Mouse (Mus musculus): Measurements from ENCODE around the gene Timm23. TPM values are rescaled to one million over a fixed set of nuclear protein-coding genes. Genes with fewer than 3 reads are reported as not detected.
"Not testable (repeated sequence)": the region's sequence is repeated elsewhere in the genome, so short reads cannot be mapped to it uniquely, and the experiment has no call there.

Gene Timm23
- 122 and 139 TPM in 2 replicates for polyA plus RNA-seq (2012; rRNA removed)

DNA sequence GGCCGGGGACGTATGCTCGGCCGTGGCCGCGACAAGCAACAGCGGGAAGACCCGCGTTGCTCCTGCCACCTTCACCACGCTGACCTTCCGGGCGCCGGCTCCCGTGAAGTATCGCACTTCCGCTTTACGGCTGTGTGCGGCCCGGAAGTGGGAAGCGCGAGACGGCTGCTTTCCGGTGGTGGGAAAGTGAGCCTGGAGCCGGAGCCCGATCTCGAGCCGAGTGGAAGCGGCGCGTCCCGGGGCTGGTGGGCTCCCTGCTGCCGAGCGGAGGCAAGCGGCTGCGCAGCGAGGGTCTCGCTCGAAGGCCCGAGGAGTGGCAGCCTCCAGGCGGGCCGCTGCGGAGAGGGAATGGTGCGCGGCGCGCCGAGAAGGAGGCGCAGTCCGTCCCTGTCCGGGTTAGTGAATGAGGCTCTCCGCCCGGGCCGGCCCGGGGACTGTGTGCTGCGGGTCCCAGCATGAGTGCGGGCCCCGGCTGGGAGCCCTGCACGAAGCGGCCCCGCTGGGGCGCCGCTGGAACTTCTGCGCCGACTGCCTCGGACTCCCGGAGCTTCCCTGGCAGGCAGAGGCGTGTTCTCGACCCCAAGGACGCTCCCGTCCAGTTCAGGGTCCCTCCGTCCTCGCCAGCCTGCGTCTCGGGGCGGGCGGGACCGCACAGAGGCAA, at the start of gene Timm23, which contains the start of gene Parg:
TSS of gene Timm23 (minus strand) at position 108 of the 661 bp plus-strand sequence.
TSS of gene Parg (plus strand) at position 159 of the 661 bp plus-strand sequence.
- DNase-seq (ENCODE audit: low read depth) = peak; percentile 97
- TF ChIP-seq POLR2A (IDR thresholded peaks at IDR 0.05; ENCODE audit: borderline replicate concordance, extremely low read depth, insufficient read depth, insufficient read length, poor library complexity, severe bottlenecking) (peak; percentile 62; the same call in 1 of the 2 replicates), CTCF (IDR thresholded peaks at IDR 0.05; ENCODE audit: borderline replicate concordance, extremely low read depth, insufficient read depth, insufficient read length) (no peak)

DNA sequence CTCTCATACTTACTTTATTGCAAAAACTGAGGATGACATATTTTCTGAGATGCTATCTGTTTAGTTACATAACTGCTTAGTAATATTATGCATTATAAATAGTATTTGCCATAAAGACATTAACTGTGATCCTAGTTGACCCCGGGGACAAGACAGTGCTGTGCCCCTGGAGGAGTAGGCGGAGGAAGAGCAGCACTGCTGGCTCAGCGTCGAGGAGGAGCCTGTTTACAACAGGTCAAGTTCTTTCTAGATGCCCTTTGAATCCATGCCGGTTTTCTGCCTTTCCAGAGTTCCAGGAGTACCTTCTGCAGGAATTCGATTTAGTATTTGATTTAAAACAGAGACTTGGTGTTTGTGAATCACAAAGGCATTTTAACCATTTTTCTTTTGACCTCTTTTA, 47.9 kb upstream of the Timm23 start:
- no peak for DNase-seq (ENCODE audit: low read depth)
- TF ChIP-seq POLR2A (IDR thresholded peaks at IDR 0.05; ENCODE audit: borderline replicate concordance, extremely low read depth, insufficient read depth, insufficient read length, poor library complexity, severe bottlenecking) = no peak
- TF ChIP-seq CTCF (IDR thresholded peaks at IDR 0.05; ENCODE audit: borderline replicate concordance, extremely low read depth, insufficient read depth, insufficient read length) = no peak

DNA sequence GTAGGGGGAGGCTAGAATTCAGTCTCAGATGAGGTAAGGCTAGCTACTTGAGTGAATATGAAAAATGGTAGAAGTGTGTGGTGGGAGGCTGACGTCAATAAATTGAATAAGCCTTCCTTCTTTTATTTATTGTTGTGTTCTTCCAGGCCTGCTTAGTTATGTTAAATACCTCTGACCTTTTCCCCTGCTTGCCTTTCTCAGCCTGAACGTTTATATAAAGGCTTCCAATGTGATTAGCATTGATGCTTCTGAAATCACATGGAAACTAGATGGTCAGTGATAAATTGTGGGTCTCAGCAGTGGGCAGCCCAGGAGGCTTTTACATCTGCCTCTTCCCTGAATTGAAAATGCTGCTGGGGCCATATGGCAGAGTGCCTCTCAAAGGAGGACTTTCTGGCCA, 44.3 kb upstream of the Timm23 start:
- no peak for TF ChIP-seq POLR2A (IDR thresholded peaks at IDR 0.05; ENCODE audit: borderline replicate concordance, extremely low read depth, insufficient read depth, insufficient read length, poor library complexity, severe bottlenecking)
- DNase-seq (ENCODE audit: low read depth) = peak; percentile 12

DNA sequence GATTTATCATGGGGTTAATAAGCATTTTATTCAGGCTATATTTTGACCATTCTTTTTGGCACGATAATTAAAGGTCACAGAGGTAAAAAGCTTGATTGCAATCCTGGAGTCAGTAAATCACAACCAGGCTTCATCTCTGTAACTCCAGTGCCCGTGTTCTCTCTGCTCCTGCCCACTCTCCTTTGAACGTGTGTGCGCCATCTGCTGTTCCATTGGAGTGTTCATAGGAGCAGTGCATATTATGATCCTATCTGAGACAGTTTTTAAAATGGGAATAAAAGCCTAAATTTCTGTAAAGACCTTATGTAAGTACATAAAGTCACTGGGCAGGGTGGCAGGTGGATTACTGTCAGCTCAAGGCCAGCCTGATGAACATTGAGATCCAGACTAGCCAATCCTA, 40.7 kb upstream of the Timm23 start:
- no peak for DNase-seq (ENCODE audit: low read depth)
- TF ChIP-seq CTCF (IDR thresholded peaks at IDR 0.05; ENCODE audit: borderline replicate concordance, extremely low read depth, insufficient read depth, insufficient read length) (peak; percentile 16; the same call in 1 of the 2 replicates), POLR2A (IDR thresholded peaks at IDR 0.05; ENCODE audit: borderline replicate concordance, extremely low read depth, insufficient read depth, insufficient read length, poor library complexity, severe bottlenecking) (no peak)

DNA sequence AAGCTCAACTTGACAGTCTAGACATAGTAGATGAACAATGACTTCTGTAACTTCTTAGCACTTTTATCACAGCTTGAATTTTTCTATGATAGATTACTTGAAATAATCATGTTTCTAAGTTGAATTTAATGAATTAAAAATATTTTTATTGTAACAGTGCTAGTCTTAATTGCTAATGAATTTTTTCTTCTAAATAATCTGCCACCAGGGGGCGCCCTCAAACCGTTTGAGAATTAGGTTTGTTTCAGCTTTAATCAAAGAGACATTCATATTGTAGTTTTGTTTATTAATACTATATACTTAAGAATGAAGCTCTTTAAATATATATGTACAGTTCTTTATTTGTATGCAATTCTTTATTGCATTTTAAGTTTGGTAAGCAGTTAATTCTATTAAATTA, 27.3 kb upstream of the Timm23 start:
- DNase-seq (ENCODE audit: low read depth) = peak; percentile 79
- TF ChIP-seq CTCF (IDR thresholded peaks at IDR 0.05; ENCODE audit: borderline replicate concordance, extremely low read depth, insufficient read depth, insufficient read length) (no peak), POLR2A (IDR thresholded peaks at IDR 0.05; ENCODE audit: borderline replicate concordance, extremely low read depth, insufficient read depth, insufficient read length, poor library complexity, severe bottlenecking) (no peak)

DNA sequence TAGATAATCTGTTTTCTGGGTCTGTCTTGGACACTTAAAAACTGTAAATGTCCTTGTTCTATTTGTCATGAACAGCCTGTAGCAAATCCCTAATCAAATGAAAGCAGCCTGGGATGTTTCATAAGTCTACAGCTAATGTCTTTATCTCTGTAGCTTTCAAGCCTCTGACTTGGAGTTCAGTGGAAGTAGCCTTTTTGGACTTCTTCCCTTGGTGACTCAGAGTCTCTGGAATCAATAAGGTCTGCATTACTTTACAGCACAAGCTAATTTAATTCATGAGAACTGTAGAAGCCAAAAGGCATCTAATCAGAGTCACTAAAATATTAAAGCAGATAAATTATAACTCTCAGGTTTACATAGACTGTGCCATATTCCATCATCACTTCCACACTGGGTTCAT, 24.9 kb upstream of the Timm23 start:
- TF ChIP-seq POLR2A (IDR thresholded peaks at IDR 0.05; ENCODE audit: borderline replicate concordance, extremely low read depth, insufficient read depth, insufficient read length, poor library complexity, severe bottlenecking) (no peak), CTCF (IDR thresholded peaks at IDR 0.05; ENCODE audit: borderline replicate concordance, extremely low read depth, insufficient read depth, insufficient read length) (no peak)

DNA sequence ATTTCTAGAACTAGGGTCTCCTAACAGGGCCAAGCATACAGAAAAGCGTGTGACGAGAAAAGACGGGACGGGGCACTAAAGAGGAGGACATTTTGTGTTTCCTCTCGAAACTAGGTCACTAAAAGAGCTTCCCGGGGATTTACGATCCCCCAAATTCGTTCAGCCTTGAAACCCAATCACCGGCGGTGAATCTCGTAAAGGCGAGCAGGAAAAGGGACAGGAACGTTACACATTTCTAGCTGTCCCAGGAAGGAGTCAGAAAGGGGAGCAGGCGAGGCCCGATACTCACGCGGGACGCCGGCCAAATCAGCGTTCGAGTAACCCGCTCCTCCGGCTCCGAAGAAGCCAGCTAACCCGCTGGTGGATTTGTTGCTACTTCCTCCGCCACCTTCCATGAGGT, 344 bp downstream of the Timm23 start:
- TF ChIP-seq POLR2A (IDR thresholded peaks at IDR 0.05; ENCODE audit: borderline replicate concordance, extremely low read depth, insufficient read depth, insufficient read length, poor library complexity, severe bottlenecking) (no peak), CTCF (IDR thresholded peaks at IDR 0.05; ENCODE audit: borderline replicate concordance, extremely low read depth, insufficient read depth, insufficient read length) (no peak)
- peak; percentile 27 for DNase-seq (ENCODE audit: low read depth)

More for the DNA sequence above, 24.9 kb upstream of the Timm23 start:
- no peak for DNase-seq (ENCODE audit: low read depth)

DNA sequence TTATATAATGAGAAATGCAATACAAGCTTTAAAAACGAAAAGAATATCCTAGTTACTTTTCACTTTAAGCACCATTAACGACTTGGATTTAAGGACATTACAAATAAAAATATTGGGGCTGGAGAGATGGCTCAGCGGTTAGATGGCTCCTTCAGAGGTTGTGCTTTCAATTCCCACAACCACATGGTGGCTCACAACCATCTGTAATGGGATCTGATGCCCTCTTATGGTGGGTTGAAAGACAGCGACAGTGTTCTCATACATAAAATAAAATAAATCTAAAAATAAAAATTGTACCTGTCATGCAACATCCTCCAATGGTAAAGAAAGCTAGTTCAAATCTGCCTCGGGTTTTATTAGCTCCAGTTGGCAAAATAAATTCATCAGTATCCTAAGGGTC, 8.1 kb downstream of the Timm23 start:
- DNase-seq (ENCODE audit: low read depth) = not testable (repeated sequence)

DNA sequence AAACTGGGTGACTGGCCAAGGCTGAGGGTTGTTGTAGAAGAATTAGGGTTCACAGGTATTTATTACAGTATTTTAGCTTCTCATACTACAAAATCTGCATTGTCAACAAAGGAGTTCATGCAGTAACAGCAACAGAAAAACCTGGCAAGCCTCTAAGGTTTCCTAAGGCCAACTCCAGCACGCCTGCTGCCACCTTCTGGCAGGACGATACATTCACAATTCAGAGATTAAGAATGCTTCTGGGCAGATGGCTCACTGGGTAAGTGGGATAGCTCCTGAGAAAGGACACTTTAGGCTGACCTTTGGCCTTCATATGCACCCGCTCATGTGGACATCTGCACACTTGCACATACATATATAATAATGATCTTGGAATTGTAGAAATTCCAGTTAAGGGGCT, 9.3 kb downstream of the Timm23 start:
- no peak for TF ChIP-seq POLR2A (IDR thresholded peaks at IDR 0.05; ENCODE audit: borderline replicate concordance, extremely low read depth, insufficient read depth, insufficient read length, poor library complexity, severe bottlenecking)
- TF ChIP-seq CTCF (IDR thresholded peaks at IDR 0.05; ENCODE audit: borderline replicate concordance, extremely low read depth, insufficient read depth, insufficient read length) = peak; percentile 71
- peak; percentile 74 for DNase-seq (ENCODE audit: low read depth)

DNA sequence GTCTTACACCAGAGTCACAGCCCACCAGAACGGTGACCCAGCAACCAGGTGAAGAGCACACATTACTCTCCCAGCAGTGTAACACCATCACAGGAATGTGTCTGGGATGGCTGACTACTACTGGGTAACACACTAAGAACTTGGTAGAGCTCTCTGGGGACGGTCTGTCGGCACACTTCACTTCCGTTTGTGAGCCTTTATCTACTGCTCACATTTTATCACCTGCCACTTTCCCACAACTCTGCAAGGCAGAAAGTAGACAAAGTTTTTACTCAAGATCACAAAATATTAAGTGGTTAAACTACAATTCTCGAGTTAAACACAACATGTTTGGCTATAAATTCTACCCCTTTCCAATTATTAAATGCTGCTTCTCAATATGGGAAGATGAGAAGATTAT, 9.8 kb downstream of the Timm23 start:
- TF ChIP-seq CTCF (IDR thresholded peaks at IDR 0.05; ENCODE audit: borderline replicate concordance, extremely low read depth, insufficient read depth, insufficient read length) (no peak), POLR2A (IDR thresholded peaks at IDR 0.05; ENCODE audit: borderline replicate concordance, extremely low read depth, insufficient read depth, insufficient read length, poor library complexity, severe bottlenecking) (no peak)
- no peak for DNase-seq (ENCODE audit: low read depth)

DNA sequence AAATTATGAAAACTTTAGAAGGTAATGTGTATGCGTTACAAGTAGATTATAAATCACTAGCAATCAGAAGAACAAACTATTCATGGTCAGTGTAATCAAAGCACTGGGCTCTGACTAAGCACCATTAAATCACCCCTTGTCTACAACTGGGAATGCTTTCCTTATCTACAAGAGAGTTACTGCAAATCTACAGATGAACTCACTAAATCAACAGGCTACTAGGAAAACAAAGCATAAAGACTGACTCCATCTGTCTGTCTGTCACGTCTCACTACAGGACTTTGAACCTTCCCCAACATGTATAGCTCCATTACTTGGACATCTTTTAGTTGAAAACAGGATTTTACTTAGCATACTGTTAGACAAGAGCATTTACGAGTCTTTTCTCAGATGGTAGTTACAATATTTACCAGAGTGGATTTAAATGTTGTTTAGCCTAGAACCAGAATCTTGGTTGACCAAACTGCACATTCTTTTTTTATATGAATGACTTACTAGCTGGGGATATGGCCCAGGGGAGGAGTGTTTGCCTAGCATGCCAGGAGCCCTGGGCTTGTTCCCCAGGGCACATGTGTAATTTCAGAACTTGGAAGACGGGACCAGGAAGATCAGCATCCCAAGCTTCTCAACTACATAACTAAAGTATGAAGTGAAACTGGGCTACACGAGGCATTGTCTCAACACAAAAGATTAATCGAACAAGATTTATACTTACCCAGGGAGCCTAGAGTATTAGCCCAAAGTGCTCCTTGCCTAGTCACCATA, 10.9 kb downstream of the Timm23 start:
- DNase-seq (ENCODE audit: low read depth) = no peak
- no peak for TF ChIP-seq POLR2A (IDR thresholded peaks at IDR 0.05; ENCODE audit: borderline replicate concordance, extremely low read depth, insufficient read depth, insufficient read length, poor library complexity, severe bottlenecking)
- no peak for TF ChIP-seq CTCF (IDR thresholded peaks at IDR 0.05; ENCODE audit: borderline replicate concordance, extremely low read depth, insufficient read depth, insufficient read length)

DNA sequence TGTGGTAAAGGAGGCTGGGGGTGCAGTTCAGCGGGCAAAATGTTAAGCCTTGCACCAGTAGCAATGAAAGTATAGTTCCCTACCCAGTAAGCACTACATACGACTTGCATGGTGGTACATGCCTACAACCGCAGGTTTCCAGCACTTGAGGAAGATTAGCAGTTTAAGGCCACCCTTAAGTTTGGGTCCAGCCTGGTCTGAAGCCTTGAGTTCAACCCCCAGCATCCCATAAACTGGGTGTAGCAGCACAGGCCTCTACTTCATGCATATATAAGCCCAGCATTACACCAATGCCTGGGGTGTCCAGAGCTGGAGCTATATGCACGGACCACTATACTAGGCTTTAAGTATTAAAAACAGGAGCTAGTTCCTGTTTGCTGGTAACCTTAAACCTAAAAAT, 17.9 kb downstream of the Timm23 start:
- no peak for DNase-seq (ENCODE audit: low read depth)
- TF ChIP-seq CTCF (IDR thresholded peaks at IDR 0.05; ENCODE audit: borderline replicate concordance, extremely low read depth, insufficient read depth, insufficient read length) (no peak), POLR2A (IDR thresholded peaks at IDR 0.05; ENCODE audit: borderline replicate concordance, extremely low read depth, insufficient read depth, insufficient read length, poor library complexity, severe bottlenecking) (no peak)

Measured in brain, embryonic 14.5 days (tissue).